Mouse (Mus musculus): ENCODE data around the gene Rnf2. TPM values are rescaled to one million over a fixed set of nuclear protein-coding genes. Genes with fewer than 3 reads are reported as not detected.
A peak's percentile ranks its signal among the peaks of the same experiment; 100 is the strongest.
"Not testable (repeated sequence)": the region's sequence is repeated elsewhere in the genome, so short reads cannot be mapped to it uniquely, and the experiment has no call there.

Gene Rnf2
- polyA plus RNA-seq, 1 experiment: 25.8 TPM

DNA sequence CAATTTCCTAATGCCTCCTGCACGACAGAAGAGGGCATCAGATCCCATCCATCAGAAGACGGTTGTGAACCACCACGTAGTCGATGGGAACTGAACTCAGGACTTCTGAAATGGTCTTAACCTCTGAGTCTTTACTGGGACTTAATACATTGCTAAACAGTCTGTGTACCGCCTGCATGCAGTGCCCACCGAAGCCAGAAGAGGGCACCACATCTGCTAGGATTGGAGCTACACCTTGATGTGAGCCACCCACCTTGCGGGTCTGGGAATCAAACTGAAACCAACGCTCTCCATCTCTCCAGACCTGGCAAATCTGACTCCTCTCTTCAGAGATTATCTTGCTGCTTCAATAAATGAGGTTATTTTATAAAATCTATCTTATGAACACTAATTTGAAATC lies 3.7 kb downstream of the Rnf2 start:
- WGBS: 82% methylated on average over 8 of the region's 8 CpGs
- peaks cover 2% of the 10 kb centered on the region; the same call in 1 of the 2 replicates for H3K4me1 ChIP-seq (ENCODE audit: control insufficient read depth, insufficient read depth, low read length)
- H3K27ac ChIP-seq (ENCODE audit: control insufficient read depth, insufficient read depth, low read depth, low read length, poor library complexity): no peak overlapping the region
- no peak overlapping the region for H3K4me3 ChIP-seq (replicated peaks; ENCODE audit: control insufficient read depth, low read depth, low read length)
- TF ChIP-seq POLR2A (IDR thresholded peaks at IDR 0.05; ENCODE audit: borderline replicate concordance, control insufficient read depth, low read depth, low read length): no peak
- peak; percentile 68 for TF ChIP-seq CTCF (IDR thresholded peaks at IDR 0.05; ENCODE audit: control insufficient read depth, insufficient read depth, low read length)

DNA sequence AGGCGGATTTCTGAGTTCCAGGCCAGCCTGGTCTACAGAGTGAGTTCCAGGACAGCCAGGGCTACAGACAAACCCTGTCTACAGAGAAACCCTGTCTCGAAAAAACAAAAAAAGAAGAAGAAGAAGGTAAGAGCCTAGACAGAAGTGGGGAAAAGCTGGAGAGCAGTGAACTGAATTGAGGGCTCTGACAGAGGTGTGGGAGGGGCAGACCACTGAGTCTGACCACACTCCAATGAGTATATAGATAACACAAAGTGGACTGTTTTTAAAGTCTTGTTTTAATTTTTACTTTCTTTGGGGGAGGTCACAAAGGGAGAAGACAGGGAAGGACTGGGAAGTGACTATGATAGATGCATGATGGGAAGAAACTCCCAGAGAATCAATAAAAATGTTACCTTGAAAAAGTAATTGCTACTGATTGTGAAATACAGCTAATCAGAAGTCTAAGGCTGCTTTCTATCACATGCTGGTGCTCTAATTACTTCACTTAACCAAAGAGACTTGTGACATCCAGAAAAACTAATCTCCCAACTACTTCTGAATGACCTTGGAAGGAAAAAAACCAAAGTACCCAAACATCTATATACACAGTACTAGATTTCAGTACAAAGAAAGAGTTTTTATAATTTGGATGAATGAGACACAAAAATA lies 5.0 kb downstream of the Rnf2 start:
- Histone ChIP-seq H3K27ac (ENCODE audit: control insufficient read depth, insufficient read depth, low read depth, low read length, poor library complexity) (no peak overlapping the region), H3K4me1 (ENCODE audit: control insufficient read depth, insufficient read depth, low read length) (peaks cover 2% of the 10 kb centered on the region; the same call in 1 of the 2 replicates), H3K4me3 (replicated peaks; ENCODE audit: control insufficient read depth, low read depth, low read length) (no peak overlapping the region)
- 52% methylated on average over 2 of the region's 2 CpGs for WGBS
- TF ChIP-seq CTCF (IDR thresholded peaks at IDR 0.05; ENCODE audit: control insufficient read depth, insufficient read depth, low read length) (no peak), POLR2A (IDR thresholded peaks at IDR 0.05; ENCODE audit: borderline replicate concordance, control insufficient read depth, low read depth, low read length) (no peak)

DNA sequence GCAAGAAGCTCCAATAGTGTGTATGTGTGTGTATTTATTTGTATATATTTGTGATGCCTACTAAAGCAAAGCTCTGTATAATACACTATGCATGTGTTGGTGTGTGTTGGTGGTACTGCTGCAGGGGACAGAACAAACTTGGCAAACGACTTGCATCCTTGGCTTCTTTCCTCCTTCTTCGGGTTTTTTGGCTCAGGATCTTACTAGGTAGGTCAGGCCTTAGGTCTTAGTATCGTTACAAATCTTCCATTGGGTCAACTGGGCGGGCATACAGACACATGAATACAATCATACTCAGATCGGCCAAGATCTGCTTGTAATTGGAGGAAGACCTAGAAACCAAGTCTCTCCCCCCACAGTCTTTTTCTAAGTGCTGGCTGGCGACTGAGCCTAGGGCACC lies 6.0 kb downstream of the Rnf2 start:
- Histone ChIP-seq H3K27ac (ENCODE audit: control insufficient read depth, insufficient read depth, low read depth, low read length, poor library complexity) (no peak overlapping the region), H3K4me1 (ENCODE audit: control insufficient read depth, insufficient read depth, low read length) (peaks cover 2% of the 10 kb centered on the region; the same call in 1 of the 2 replicates), H3K4me3 (replicated peaks; ENCODE audit: control insufficient read depth, low read depth, low read length) (no peak overlapping the region)
- TF ChIP-seq CTCF (IDR thresholded peaks at IDR 0.05; ENCODE audit: control insufficient read depth, insufficient read depth, low read length) (no peak), POLR2A (IDR thresholded peaks at IDR 0.05; ENCODE audit: borderline replicate concordance, control insufficient read depth, low read depth, low read length) (no peak)
- 75% methylated on average over 6 of the region's 6 CpGs for WGBS

DNA sequence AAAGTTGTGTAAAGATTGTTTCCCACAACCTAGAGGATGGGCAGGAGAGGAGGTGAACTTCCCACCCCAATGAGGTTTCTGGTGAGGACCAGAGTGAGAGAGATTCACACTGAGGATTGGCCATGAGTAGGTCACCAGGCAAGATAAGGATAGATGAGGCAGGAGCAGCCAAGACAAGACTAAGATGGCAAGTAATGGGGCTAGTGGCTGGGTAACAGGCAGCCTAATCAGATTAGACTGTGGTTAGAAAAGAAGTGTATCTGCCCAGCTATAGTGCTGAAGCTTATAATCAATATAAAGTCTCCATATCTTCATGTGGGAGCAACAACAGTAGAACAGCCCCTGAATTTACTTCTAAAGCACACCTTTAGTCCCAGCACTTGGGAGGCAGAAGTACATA lies 6.9 kb downstream of the Rnf2 start:
- Histone ChIP-seq H3K4me1 (ENCODE audit: control insufficient read depth, insufficient read depth, low read length) (peaks cover 2% of the 10 kb centered on the region; the same call in 1 of the 2 replicates), H3K4me3 (replicated peaks; ENCODE audit: control insufficient read depth, low read depth, low read length) (no peak overlapping the region), H3K27ac (ENCODE audit: control insufficient read depth, insufficient read depth, low read depth, low read length, poor library complexity) (no peak overlapping the region)
- no peak for TF ChIP-seq CTCF (IDR thresholded peaks at IDR 0.05; ENCODE audit: control insufficient read depth, insufficient read depth, low read length)
- no peak for TF ChIP-seq POLR2A (IDR thresholded peaks at IDR 0.05; ENCODE audit: borderline replicate concordance, control insufficient read depth, low read depth, low read length)

DNA sequence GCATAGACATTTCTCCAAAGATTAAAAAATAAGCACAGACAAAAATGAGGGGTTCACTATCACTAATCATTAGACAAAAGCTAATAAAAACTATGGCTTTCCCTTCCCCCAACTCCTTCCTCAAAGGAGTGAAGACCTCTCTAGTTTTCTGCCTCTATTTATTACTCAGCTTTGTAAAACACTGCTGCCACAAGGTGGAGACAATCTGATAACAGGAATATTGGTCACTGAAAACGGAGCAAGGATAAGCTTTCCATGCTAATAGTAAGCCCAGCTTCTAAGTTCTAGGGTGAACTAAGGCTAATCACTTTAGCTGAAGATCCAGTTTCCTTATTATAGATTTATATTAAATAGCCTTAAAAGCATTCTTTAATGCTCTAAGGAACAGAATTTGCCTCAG lies 8.3 kb downstream of the Rnf2 start:
- Histone ChIP-seq H3K4me1 (ENCODE audit: control insufficient read depth, insufficient read depth, low read length) (no peaks in the 10 kb centered on the region), H3K4me3 (replicated peaks; ENCODE audit: control insufficient read depth, low read depth, low read length) (no peak overlapping the region), H3K27ac (ENCODE audit: control insufficient read depth, insufficient read depth, low read depth, low read length, poor library complexity) (no peak overlapping the region)
- no peak for TF ChIP-seq POLR2A (IDR thresholded peaks at IDR 0.05; ENCODE audit: borderline replicate concordance, control insufficient read depth, low read depth, low read length)
- TF ChIP-seq CTCF (IDR thresholded peaks at IDR 0.05; ENCODE audit: control insufficient read depth, insufficient read depth, low read length): no peak
- 24% methylated on average over 1 of the region's 1 CpGs for WGBS

DNA sequence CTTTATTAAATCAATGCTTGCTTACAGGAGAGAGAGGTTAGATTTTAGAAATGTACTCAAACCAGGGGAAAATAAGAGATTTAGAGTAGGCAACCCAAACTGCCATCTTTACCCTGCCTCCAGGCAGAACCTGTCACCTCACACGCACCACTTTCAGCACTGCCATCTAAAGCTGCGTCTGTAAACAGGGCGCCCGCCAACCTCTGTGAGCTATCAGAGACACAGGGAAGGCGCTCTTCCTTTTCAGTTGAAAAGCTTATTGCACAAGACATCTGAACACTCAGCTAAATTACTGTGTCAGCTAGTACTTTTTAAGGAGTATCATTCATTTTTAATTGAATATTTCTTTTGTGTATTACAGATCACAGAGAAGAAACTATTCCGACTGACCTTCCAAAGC lies 10.9 kb downstream of the Rnf2 start:
- TF ChIP-seq CTCF (IDR thresholded peaks at IDR 0.05; ENCODE audit: control insufficient read depth, insufficient read depth, low read length) (no peak), POLR2A (IDR thresholded peaks at IDR 0.05; ENCODE audit: borderline replicate concordance, control insufficient read depth, low read depth, low read length) (no peak)
- WGBS: 33% methylated on average over 6 of the region's 6 CpGs
- H3K4me1 ChIP-seq (ENCODE audit: control insufficient read depth, insufficient read depth, low read length): no peaks in the 10 kb centered on the region
- H3K4me3 ChIP-seq (replicated peaks; ENCODE audit: control insufficient read depth, low read depth, low read length): no peak overlapping the region
- no peak overlapping the region for H3K27ac ChIP-seq (ENCODE audit: control insufficient read depth, insufficient read depth, low read depth, low read length, poor library complexity)

DNA sequence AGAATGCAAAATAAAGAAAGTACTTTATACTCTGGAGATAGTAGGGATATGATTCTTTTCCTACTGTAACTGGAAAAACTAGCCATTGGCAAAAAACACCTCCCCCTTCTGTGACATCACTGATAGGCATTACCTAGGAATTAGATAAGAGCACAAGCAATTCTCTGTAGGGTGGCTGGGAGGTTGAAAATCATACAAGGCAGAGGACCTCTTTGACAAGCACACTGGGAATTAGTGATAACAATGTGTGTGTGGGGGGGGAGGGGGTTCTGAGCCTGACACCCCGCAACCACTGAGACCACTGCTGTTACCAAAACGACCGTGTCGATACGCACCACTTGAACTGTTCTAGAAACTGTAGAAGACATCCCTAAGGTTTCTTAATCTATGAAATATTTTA lies 16.0 kb downstream of the Rnf2 start:
- WGBS: 65% methylated on average over 5 of the region's 5 CpGs
- H3K4me1 ChIP-seq (ENCODE audit: control insufficient read depth, insufficient read depth, low read length): no peaks in the 10 kb centered on the region
- no peak overlapping the region for H3K27ac ChIP-seq (ENCODE audit: control insufficient read depth, insufficient read depth, low read depth, low read length, poor library complexity)
- H3K4me3 ChIP-seq (replicated peaks; ENCODE audit: control insufficient read depth, low read depth, low read length): no peak overlapping the region
- TF ChIP-seq CTCF (IDR thresholded peaks at IDR 0.05; ENCODE audit: control insufficient read depth, insufficient read depth, low read length) (no peak), POLR2A (IDR thresholded peaks at IDR 0.05; ENCODE audit: borderline replicate concordance, control insufficient read depth, low read depth, low read length) (no peak)

DNA sequence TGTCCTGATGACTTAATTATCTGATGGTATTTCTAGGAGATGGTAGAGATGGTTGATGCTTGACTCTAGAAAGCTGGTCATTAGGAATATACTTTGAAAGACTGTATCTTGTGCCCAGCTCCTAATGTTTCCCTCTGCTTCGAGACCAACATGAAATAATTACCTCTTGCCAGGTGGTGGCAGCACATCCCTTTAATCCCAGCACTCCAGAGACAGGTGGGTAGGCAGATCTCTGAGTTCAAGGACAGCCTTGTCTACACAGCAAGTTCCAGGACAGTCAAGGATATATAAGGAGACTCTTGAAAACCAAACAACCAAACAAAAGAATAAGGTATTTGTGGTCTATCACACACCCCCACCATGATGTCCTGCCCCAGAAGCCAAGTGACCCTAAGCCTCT lies 17.2 kb downstream of the Rnf2 start:
- 43% methylated on average over 1 of the region's 1 CpGs for WGBS
- peak; percentile 50 for TF ChIP-seq CTCF (IDR thresholded peaks at IDR 0.05; ENCODE audit: control insufficient read depth, insufficient read depth, low read length)
- no peak for TF ChIP-seq POLR2A (IDR thresholded peaks at IDR 0.05; ENCODE audit: borderline replicate concordance, control insufficient read depth, low read depth, low read length)
- H3K27ac ChIP-seq (ENCODE audit: control insufficient read depth, insufficient read depth, low read depth, low read length, poor library complexity): no peak overlapping the region
- no peaks in the 10 kb centered on the region for H3K4me1 ChIP-seq (ENCODE audit: control insufficient read depth, insufficient read depth, low read length)
- H3K4me3 ChIP-seq (replicated peaks; ENCODE audit: control insufficient read depth, low read depth, low read length): no peak overlapping the region

DNA sequence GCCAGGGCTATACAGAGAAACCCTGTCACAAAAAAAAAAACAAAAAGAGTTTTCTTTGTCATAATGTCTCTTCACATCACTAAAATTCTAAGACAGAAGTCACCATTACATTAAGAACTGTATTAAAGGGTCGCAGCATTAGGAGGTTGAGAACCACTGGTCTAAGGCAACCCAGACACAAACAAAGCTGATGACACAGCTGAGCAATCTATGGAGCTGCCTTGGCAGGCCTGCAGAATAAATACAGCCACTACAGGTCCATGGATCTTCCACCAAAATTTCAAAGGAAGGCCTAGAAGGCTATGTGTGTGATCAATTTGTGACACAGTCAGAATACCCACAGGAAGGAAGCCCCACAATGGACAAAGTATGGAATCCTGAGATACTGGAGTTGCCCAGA lies 18.3 kb downstream of the Rnf2 start:
- Histone ChIP-seq H3K27ac (ENCODE audit: control insufficient read depth, insufficient read depth, low read depth, low read length, poor library complexity) (no peak overlapping the region), H3K4me1 (ENCODE audit: control insufficient read depth, insufficient read depth, low read length) (no peaks in the 10 kb centered on the region), H3K4me3 (replicated peaks; ENCODE audit: control insufficient read depth, low read depth, low read length) (no peak overlapping the region)
- 78% methylated on average over 1 of the region's 1 CpGs for WGBS
- TF ChIP-seq CTCF (IDR thresholded peaks at IDR 0.05; ENCODE audit: control insufficient read depth, insufficient read depth, low read length) (no peak), POLR2A (IDR thresholded peaks at IDR 0.05; ENCODE audit: borderline replicate concordance, control insufficient read depth, low read depth, low read length) (no peak)

DNA sequence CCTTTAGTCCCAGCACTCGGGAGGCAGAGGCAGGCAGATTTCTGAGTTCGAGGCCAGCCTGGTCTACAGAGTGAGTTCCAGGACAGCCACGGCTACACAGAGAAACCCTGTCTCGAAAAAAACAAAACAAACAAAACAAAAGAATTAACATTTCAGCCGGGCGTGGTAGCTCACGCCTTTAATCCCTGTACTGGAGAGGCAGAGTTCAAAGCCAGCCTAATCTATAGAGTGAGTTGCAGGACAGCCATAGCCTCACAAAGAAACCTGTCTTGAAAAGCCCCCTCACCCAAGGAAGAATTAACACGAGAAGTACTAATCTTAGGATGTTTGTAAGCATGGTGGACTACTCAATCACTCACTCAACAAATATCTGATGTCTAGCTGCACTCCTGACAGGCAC lies 28.4 kb downstream of the Rnf2 start:
- H3K4me1 ChIP-seq (ENCODE audit: control insufficient read depth, insufficient read depth, low read length); H3K27ac ChIP-seq (ENCODE audit: control insufficient read depth, insufficient read depth, low read depth, low read length, poor library complexity); H3K4me3 ChIP-seq (replicated peaks; ENCODE audit: control insufficient read depth, low read depth, low read length): not testable (repeated sequence)
- WGBS: 88% methylated on average over 8 of the region's 8 CpGs
